Mouse (Mus musculus) heart, postnatal 0 days (tissue): Measurements from ENCODE around the gene Ccdc88c. TPM values are rescaled to one million over a fixed set of nuclear protein-coding genes. Genes with fewer than 3 reads are reported as not detected.

Experiments used
- ATAC-seq: fragments of 200-750 bp; cut with Nextera tagmentation; 2 replicates; pipeline ENCODE4 v1.8.0; 2017; ENCODE audit warnings: low read depth, moderate number of reproducible peaks, moderate library complexity; ENCODE audit not compliant: insufficient read depth
- DNase-seq: peaks from one replicate; pipeline ENCODE4 v3.0.0-alpha.2; 2016; ENCODE audit warnings: low spot score
- H3K27ac ChIP-seq: fragments of 300-500 bp; sonication (generic); 2 replicates; pipeline ENCODE4 v1.5.1; 2014; ENCODE audit warnings: low read depth, mild to moderate bottlenecking
- H3K27me3 ChIP-seq: fragments of 300-500 bp; sonication (generic); 2 replicates; pipeline ENCODE4 v1.6.1; 2014; ENCODE audit warnings: low read length, mixed read lengths; ENCODE audit not compliant: control insufficient read depth, insufficient read depth
- H3K36me3 ChIP-seq: fragments of 300-500 bp; sonication (generic); replicated peaks from 2 replicates; pipeline ENCODE4 v1.6.1; 2014; ENCODE audit warnings: low read length, mixed read lengths; ENCODE audit not compliant: control insufficient read depth, insufficient read depth
- H3K4me1 ChIP-seq: fragments of 300-500 bp; sonication (generic); 2 replicates; pipeline ENCODE4 v1.6.1; 2014; ENCODE audit warnings: antibody characterized with exemption; ENCODE audit not compliant: control insufficient read depth, insufficient read depth
- H3K4me2 ChIP-seq: fragments of 300-500 bp; sonication (generic); 2 replicates; pipeline ENCODE4 v1.6.1; 2014; ENCODE audit warnings: low read depth, mild to moderate bottlenecking, low read length, moderate library complexity
- H3K4me3 ChIP-seq: fragments of 300-500 bp; sonication (generic); 2 replicates; pipeline ENCODE4 v1.5.1; 2014; ENCODE audit warnings: low read depth, low read length
- H3K9ac ChIP-seq: fragments of 300-500 bp; sonication (generic); replicated peaks from 2 replicates; pipeline ENCODE4 v1.6.1; 2014; ENCODE audit warnings: low read depth, low read length, mixed read lengths
- H3K9me3 ChIP-seq: fragments of 300-500 bp; sonication (generic); replicated peaks from 2 replicates; pipeline ENCODE4 v1.6.1; 2016; ENCODE audit warnings: low read length; ENCODE audit not compliant: control insufficient read depth
- CTCF ChIP-seq: IDR thresholded peaks from 2 replicates; pipeline ENCODE4 v1.5.1; 2016; ENCODE audit warnings: antibody characterized with exemption, control low read depth, low read depth
- EP300 ChIP-seq: IDR thresholded peaks from 2 replicates; pipeline ENCODE4 v1.6.1; 2016; ENCODE audit warnings: antibody characterized with exemption, low read depth
- WGBS: fragments of 180-500 bp; shearing (Covaris S2); extraction: QIAGEN DNeasy Blood & Tissue Kit; methylation state at CpG from one replicate; pipeline ENCODE4 v1.1.7; 2014; 5-methylcytosine and 5-hydroxymethylcytosine counted together
- polyA plus RNA-seq: library from polyadenylated mRNA; unstranded; fragments of >200 nt; fragmentation: Nextera tagmentation; extraction: Ambion mirVana; gene quantifications from 2 replicates; pipeline ENCODE4 v1.2.1, GENCODE M21; 2015
- total RNA-seq: library from RNA; depleted of rRNA; stranded (reverse); fragments of >200 nt; gene quantifications from 2 replicates; pipeline ENCODE4 v1.2.3, GENCODE M21; 2014; ENCODE audit warnings: low replicate concordance

Gene Ccdc88c
- total and polyA plus RNA-seq, 2 experiments from 2014 or later = 1.6 to 4.7 TPM

- Histone ChIP-seq H3K9ac (no peak overlapping the region), H3K27ac (no peak overlapping the region), H3K36me3 (no peaks in the 10 kb centered on the region), H3K4me1 (no peaks in the 10 kb centered on the region), H3K4me2 (peak overlapping the region; percentile 97; the same call in 1 of the 2 replicates), H3K9me3 (no peaks in the 10 kb centered on the region), H3K4me3 (no peak overlapping the region), H3K27me3 (peaks cover 22% of the 10 kb centered on the region)
- WGBS = 71% methylated on average over 7 of the region's 7 CpGs
- DNase-seq (no peak), ATAC-seq (no peak)
- TF ChIP-seq EP300 (no peak), CTCF (no peak)
Observed at GRCm38 (mm10) chr12:101026518-101026917, 2.3 kb downstream of the Ccdc88c start.

DNA sequence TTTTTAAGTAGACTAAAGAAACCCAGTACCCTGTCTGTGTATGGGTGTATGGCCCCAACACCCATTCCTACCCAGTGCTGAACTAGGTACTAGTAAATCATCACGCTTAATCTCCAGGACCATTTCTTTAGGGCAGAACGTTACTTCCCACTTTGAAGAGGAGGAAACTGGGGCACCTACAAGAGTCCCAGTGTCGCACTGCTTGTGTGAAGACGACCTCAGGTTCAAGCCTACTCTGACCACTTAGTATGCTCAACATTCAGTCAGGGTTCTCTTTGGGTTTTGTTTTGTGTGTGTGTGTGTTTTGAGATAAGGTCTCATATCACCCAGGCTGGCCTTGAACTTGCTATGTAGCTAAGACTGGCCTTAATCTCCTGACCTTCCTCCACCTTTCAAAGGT, 2.8 kb downstream of the Ccdc88c start:
- 87% methylated on average over 4 of the region's 4 CpGs for WGBS
- DNase-seq = no peak
- H3K9ac ChIP-seq = no peak overlapping the region
- ATAC-seq = no peak
- no peak overlapping the region for H3K4me2 ChIP-seq
- peaks cover 22% of the 10 kb centered on the region for H3K27me3 ChIP-seq
- H3K9me3 ChIP-seq = no peaks in the 10 kb centered on the region
- no peaks in the 10 kb centered on the region for H3K36me3 ChIP-seq
- TF ChIP-seq CTCF (no peak), EP300 (no peak)
- H3K27ac ChIP-seq = no peak overlapping the region
- H3K4me3 ChIP-seq = no peak overlapping the region
- H3K4me1 ChIP-seq = no peaks in the 10 kb centered on the region

DNA sequence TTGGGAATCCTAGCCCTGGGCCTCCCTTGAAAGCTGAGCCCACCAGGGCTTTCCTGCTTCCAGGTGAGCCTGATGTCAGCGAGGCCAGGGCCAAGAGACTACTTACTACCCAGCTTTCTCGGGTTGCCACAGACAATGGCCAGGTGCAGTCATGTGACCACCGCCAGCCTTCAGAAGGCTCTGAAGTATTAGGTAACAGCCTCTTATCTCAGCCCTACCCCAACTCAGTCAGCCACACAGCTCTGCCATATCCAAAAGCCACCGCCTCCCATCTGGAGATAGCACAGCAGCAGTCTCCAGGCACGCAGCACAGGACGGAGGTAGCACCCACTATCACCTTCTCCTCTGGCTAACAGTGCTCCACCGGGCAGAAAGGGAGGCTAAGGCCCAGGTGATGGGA, 3.5 kb downstream of the Ccdc88c start:
- H3K36me3 ChIP-seq = no peaks in the 10 kb centered on the region
- no peak for TF ChIP-seq EP300
- no peak for TF ChIP-seq CTCF
- H3K9me3 ChIP-seq = no peaks in the 10 kb centered on the region
- H3K9ac ChIP-seq = no peak overlapping the region
- H3K4me2 ChIP-seq = no peak overlapping the region
- H3K27ac ChIP-seq = no peak overlapping the region
- H3K4me1 ChIP-seq = no peaks in the 10 kb centered on the region
- 41% methylated on average over 7 of the region's 7 CpGs for WGBS
- DNase-seq (no peak), ATAC-seq (no peak)
- no peak overlapping the region for H3K4me3 ChIP-seq
- peaks cover 22% of the 10 kb centered on the region for H3K27me3 ChIP-seq

GRCm38 (mm10) chr12:101024824-101025223, 4.0 kb downstream of the Ccdc88c start:
- Histone ChIP-seq H3K27ac (no peak overlapping the region), H3K4me2 (no peak overlapping the region), H3K9me3 (no peaks in the 10 kb centered on the region), H3K27me3 (peaks cover 22% of the 10 kb centered on the region), H3K9ac (no peak overlapping the region), H3K4me3 (no peak overlapping the region), H3K4me1 (no peaks in the 10 kb centered on the region), H3K36me3 (no peaks in the 10 kb centered on the region)
- no peak for ATAC-seq
- TF ChIP-seq CTCF (no peak), EP300 (no peak)
- WGBS = 70% methylated on average over 8 of the region's 8 CpGs
- DNase-seq = no peak

- H3K4me3 ChIP-seq = no peak overlapping the region
- H3K27me3 ChIP-seq = peaks cover 22% of the 10 kb centered on the region
- ATAC-seq (no peak), DNase-seq (no peak)
- TF ChIP-seq EP300 = no peak
- TF ChIP-seq CTCF = no peak
- WGBS = 83% methylated on average over 11 of the region's 11 CpGs
- H3K4me1 ChIP-seq = no peaks in the 10 kb centered on the region
- H3K9ac ChIP-seq = no peak overlapping the region
- H3K27ac ChIP-seq = no peak overlapping the region
- no peaks in the 10 kb centered on the region for H3K36me3 ChIP-seq
- H3K9me3 ChIP-seq = no peaks in the 10 kb centered on the region
- no peak overlapping the region for H3K4me2 ChIP-seq
Observed at GRCm38 (mm10) chr12:101023143-101023542, 5.7 kb downstream of the Ccdc88c start.

DNA sequence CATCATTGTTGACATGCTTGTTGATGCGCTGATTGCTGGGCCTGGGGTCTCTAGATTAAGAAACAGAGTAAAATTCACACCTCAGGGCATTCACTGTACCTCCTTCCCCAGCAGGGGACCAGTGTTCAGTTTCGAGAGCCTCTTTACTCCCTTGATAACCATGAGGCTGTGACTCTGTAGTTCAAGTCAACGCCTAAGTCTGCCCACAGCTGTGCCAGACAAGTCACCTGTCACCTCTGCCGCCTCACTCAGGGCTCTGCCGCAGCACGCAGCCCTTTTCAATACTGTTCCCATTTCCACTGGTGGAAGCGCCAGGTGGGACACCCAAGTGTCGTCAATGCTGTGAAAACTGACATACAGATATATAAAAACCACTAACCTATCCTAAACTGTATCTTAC, 6.5 kb downstream of the Ccdc88c start:
- Histone ChIP-seq H3K27ac (no peak overlapping the region), H3K9ac (no peak overlapping the region), H3K27me3 (peaks cover 22% of the 10 kb centered on the region), H3K4me2 (no peak overlapping the region), H3K36me3 (no peaks in the 10 kb centered on the region), H3K9me3 (no peaks in the 10 kb centered on the region), H3K4me1 (peaks cover 6% of the 10 kb centered on the region; the same call in 1 of the 2 replicates), H3K4me3 (no peak overlapping the region)
- ATAC-seq = no peak
- 85% methylated on average over 8 of the region's 8 CpGs for WGBS
- TF ChIP-seq CTCF = no peak
- TF ChIP-seq EP300 = no peak
- no peak for DNase-seq
